Mouse (Mus musculus): ENCODE data around the gene Gm11634. TPM values are rescaled to one million over a fixed set of nuclear protein-coding genes. Genes with fewer than 3 reads are reported as not detected.

Gene Gm11634
- not detected in 4 replicates for total RNA-seq (2023; ENCODE audit: inconsistent age)

GRCm38 (mm10) chr11:101599156-101599555, at the start of gene Gm11634:
Gene Gm11634, minus strand, starts transcription at chr11:101599256.

DNA sequence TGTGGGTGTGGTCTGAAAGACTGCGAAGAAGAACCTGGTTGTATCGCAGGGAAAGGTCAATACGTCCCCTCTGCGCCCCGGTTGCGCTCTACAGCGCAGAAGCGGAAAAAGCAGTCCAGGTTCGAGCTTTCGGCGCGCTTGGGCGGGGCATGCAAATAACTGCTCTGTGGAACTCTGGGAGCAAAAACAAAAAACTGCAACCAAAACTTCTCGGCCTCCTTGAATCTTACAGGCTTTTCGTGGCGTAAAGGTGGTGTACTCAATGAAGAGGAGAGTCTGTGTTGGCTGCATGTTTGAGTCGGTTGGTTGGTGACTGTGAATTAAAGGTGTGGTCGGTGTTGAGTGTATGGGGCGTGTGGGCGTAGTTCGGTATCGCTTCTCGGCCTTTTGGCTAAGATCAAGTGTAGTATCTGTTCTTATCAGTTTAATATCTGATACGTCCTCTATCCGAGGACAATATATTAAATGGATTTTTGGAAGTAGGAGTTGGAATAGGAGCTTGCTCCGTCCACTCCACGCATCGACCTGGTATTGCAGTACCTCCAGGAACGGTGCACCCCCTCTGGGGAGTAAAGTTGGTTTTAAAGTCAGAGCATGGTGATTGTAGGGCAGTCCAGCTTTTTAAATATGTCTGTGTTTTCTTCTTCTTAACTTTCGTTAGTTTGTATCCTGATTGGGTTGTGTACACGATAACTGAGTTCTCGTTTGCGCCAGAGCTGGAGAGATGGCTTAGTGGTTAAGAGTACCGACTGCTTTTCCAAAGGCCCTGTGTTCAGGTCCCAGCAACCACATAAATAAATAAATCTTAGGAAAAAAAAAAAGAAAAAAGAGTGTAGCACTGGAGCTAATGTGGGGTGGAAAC, 28.2 kb upstream of the Gm11634 start, which contains the start of gene Rdm1:
Gene Rdm1, plus strand, starts transcription at position 201 of the 862 bp plus-strand sequence.

DNA sequence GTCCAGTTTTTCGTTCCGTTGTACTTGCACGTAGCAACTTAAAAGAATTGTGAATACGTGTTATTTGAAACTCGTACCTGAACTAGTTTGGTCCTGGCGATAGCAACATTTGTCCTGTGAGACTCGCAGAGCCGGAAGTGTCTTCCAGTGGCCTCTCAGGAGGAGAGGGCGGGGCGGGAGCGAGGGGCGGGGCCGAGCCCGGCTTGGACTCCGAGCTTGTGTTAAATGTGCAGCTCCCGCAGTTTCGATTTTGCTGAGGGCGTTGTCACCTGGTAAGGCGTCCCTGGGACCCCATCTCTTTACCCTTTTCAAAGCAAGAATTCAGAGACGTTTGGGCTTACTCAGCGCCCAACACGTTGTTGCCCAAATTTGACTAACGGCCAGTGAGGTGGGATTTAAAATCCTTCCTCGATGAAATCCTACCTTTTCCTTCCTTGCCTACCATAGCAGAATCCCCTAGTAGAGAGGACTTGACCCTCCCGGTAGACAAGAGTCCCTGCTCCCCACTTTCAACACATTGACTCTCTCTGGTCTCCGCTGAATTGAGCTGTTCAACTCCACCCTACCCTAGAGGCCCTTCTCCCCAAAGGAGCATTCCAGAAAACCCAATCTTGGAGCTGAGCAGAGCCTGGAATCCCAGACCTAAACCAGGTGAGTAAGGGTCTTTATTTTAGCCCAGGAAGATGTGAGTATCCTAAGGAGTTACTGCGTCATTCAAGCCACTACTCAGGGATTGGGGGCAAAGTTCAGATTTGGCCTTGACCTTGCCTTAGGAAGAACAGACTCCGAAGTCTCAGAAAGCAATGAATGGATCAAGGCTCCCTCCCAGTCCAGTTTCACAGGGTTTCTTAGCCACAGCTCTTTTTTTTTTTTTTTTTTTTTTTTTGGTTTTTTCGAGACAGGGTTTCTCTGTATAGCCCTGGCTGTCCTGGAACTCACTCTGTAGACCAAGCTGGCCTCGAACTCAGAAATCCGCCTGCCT, 16.7 kb downstream of the Gm11634 start, which contains the start of gene Tmem106a:
Gene Tmem106a, plus strand, starts transcription at position 189 of the 982 bp plus-strand sequence.

DNA sequence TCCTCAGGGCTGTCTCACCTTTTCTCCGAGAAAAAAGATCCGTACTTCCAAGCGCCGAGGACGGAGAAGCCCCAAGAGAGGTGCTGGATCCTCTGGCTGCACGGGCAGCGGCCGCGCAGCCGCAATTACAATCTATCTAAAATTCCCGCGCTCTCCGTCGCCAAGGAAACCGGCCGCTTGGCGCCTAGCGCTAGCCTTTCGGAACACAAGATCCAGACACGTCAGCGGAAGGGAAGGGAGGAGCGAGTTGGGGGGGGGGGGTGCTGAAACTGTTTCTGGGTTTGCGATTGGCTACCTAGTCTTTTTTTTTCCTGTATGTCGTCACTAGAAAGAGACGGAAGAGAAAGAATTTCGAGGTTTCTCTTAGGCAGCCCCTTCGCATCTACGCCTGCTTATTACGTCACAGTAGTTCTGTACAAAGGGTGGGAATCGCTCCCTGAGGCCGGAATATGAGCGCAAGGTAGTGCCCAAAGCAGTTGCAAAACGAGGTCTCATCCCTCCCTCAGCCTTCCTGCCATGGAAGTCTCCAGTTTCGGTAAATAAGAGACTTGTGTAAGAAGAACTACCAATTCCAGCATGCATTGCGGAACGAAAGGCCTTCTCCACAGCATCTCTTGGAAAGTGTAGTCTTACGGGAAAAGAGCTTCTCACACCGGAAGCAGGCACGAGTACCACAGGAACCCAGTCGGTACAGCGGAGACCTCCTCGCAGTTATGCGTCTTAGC, 47.1 kb downstream of the Gm11634 start, which contains the start of the genes Brca1 and Nbr1:
Gene Brca1, minus strand, starts transcription at position 205 of the 725 bp plus-strand sequence.
Gene Nbr1, plus strand, starts transcription at position 399 of the 725 bp plus-strand sequence.

Other genes with a start within 250 kb of the Gm11634 start
- gene G6pc, start 231.7 kb downstream of the Gm11634 start, total RNA-seq (2023; ENCODE audit: inconsistent age) = not detected in 4 replicates
- gene Aarsd1, start 181.6 kb downstream of the Gm11634 start, total RNA-seq (2023; ENCODE audit: inconsistent age) = 18.5 to 27.4 TPM (median 26.4 TPM) in 4 replicates
- 0.87 to 3.1 TPM (median 1.6 TPM) in 4 replicates for gene Gm27029, start 174.5 kb downstream of the Gm11634 start, total RNA-seq (2023; ENCODE audit: inconsistent age)
- gene Rundc1, start 174.2 kb downstream of the Gm11634 start, total RNA-seq (2023; ENCODE audit: inconsistent age) = 20.8 to 21.4 TPM (median 20.9 TPM) in 4 replicates
- 1.7 to 2.7 TPM (median 2.0 TPM) in 4 replicates for gene Ptges3l, start 173.9 kb downstream of the Gm11634 start, total RNA-seq (2023; ENCODE audit: inconsistent age)
- 98.0 to 135 TPM (median 128 TPM) in 4 replicates for gene Rpl27, start 157.0 kb downstream of the Gm11634 start, total RNA-seq (2023; ENCODE audit: inconsistent age)
- 63.1 to 83.1 TPM (median 74.7 TPM) in 4 replicates for gene Ifi35, start 150.8 kb downstream of the Gm11634 start, total RNA-seq (2023; ENCODE audit: inconsistent age)
- gene Rnd2, start 134.3 kb downstream of the Gm11634 start, total RNA-seq (2023; ENCODE audit: inconsistent age) = 0.87 to 1.5 TPM (median 1.0 TPM) in 4 replicates
- 13.4 to 20.3 TPM (median 15.6 TPM) in 4 replicates for gene Vat1, start 133.0 kb downstream of the Gm11634 start, total RNA-seq (2023; ENCODE audit: inconsistent age)
- gene Brca1, start 47.3 kb downstream of the Gm11634 start, total RNA-seq (2023; ENCODE audit: inconsistent age) = 5.5 to 9.9 TPM (median 7.5 TPM) in 4 replicates
- gene Nbr1, start 47.1 kb downstream of the Gm11634 start, total RNA-seq (2023; ENCODE audit: inconsistent age) = 124 to 157 TPM (median 143 TPM) in 4 replicates
- 4.3 to 5.8 TPM (median 5.2 TPM) in 4 replicates for gene Tmem106a, start 17.0 kb downstream of the Gm11634 start, total RNA-seq (2023; ENCODE audit: inconsistent age)
- gene Rdm1, start 27.9 kb upstream of the Gm11634 start, total RNA-seq (2023; ENCODE audit: inconsistent age) = 42.9 to 60.2 TPM (median 48.0 TPM) in 4 replicates
- gene Arl4d, start 66.3 kb upstream of the Gm11634 start, total RNA-seq (2023; ENCODE audit: inconsistent age) = 1.7 to 2.8 TPM (median 2.2 TPM) in 4 replicates
- gene Dhx8, start 133.7 kb upstream of the Gm11634 start, total RNA-seq (2023; ENCODE audit: inconsistent age) = 75.8 to 87.1 TPM (median 80.4 TPM) in 4 replicates
- not detected in 4 replicates for gene Etv4, start 186.1 kb upstream of the Gm11634 start, total RNA-seq (2023; ENCODE audit: inconsistent age)